Mouse (Mus musculus) lung, postnatal 0 days (tissue): ENCODE results near the gene Gc. TPM values are rescaled to one million over a fixed set of nuclear protein-coding genes. Genes with fewer than 3 reads are reported as not detected.

Experiments
- ATAC-seq: fragments of 200-750 bp; cut with Nextera tagmentation; 2 replicates; pipeline ENCODE4 v1.8.0; 2017; ENCODE audit warnings: moderate library complexity
- DNase-seq: peaks from one replicate; pipeline ENCODE4 v3.0.0-alpha.2; 2016; ENCODE audit warnings: low spot score
- H3K27ac ChIP-seq: fragments of 300-500 bp; sonication (generic); 2 replicates; pipeline ENCODE4 v1.5.1; 2014; ENCODE audit warnings: antibody characterized with exemption, mild to moderate bottlenecking, low read length, mixed read lengths
- H3K27me3 ChIP-seq: fragments of 300-500 bp; sonication (generic); replicated peaks from 2 replicates; pipeline ENCODE4 v1.6.1; 2014; ENCODE audit warnings: low read length, mixed read lengths; ENCODE audit not compliant: insufficient read depth
- H3K36me3 ChIP-seq: fragments of 300-500 bp; sonication (generic); 2 replicates; pipeline ENCODE4 v1.6.1; 2014; ENCODE audit warnings: low read length, mixed read lengths; ENCODE audit not compliant: insufficient read depth
- H3K4me1 ChIP-seq: fragments of 300-500 bp; sonication (generic); 2 replicates; pipeline ENCODE4 v1.6.1; 2014; ENCODE audit warnings: antibody characterized with exemption, low read depth, low read length, mixed read lengths; ENCODE audit not compliant: insufficient read depth
- H3K4me2 ChIP-seq: fragments of 300-500 bp; sonication (generic); replicated peaks from 2 replicates; pipeline ENCODE4 v1.6.1; 2014; ENCODE audit warnings: low read depth, mild to moderate bottlenecking, low read length, moderate library complexity, mixed read lengths
- H3K4me3 ChIP-seq: fragments of 300-500 bp; sonication (generic); 2 replicates; pipeline ENCODE4 v1.5.1; 2014; ENCODE audit warnings: low read depth, low read length
- H3K9ac ChIP-seq: fragments of 300-500 bp; sonication (generic); replicated peaks from 2 replicates; pipeline ENCODE4 v1.6.1; 2014; ENCODE audit warnings: low read depth, mild to moderate bottlenecking
- H3K9me3 ChIP-seq: fragments of 300-500 bp; sonication (generic); 2 replicates; pipeline ENCODE4 v1.6.1; 2016; ENCODE audit warnings: low read length, mixed read lengths
- CTCF ChIP-seq: IDR thresholded peaks from 2 replicates; pipeline ENCODE4 v1.5.1; 2016; ENCODE audit warnings: antibody characterized with exemption, mild to moderate bottlenecking
- EP300 ChIP-seq: IDR thresholded peaks from 2 replicates; pipeline ENCODE4 v1.6.1; 2016; ENCODE audit warnings: antibody characterized with exemption, mild to moderate bottlenecking, control low read depth
- WGBS: fragments of 180-500 bp; shearing (Covaris S2); extraction: QIAGEN DNeasy Blood & Tissue Kit; methylation state at CpG from one replicate; pipeline ENCODE4 v1.1.7; 2014; 5-methylcytosine and 5-hydroxymethylcytosine counted together
- polyA plus RNA-seq: library from polyadenylated mRNA; unstranded; fragments of >200 nt; fragmentation: Nextera tagmentation; extraction: Ambion mirVana; gene quantifications from 2 replicates; pipeline ENCODE4 v1.2.1, GENCODE M21; 2015

Gc gene
- polyA plus RNA-seq, 1 experiment from 2014 or later = 1.5 TPM

DNA sequence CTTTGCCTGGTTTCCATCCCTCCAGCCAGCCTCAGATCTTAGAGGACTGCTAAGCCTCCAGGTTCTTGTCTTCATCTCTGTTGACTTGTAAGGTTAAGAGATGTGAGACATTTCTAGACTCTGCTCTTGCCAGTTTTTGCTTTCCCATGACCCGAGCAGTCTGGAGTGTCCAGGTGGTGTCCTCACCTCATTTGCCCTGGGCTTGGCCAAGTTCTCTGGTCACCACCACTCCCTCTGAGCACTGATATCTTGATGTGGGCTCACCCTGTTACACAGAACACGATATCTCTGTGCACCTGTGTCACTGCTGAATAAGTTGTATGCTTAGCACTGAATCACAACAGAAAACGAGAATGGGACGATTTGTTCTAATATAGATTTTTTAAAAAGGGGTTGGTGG lies 76.4 kb downstream of the Gc start:
- Histone ChIP-seq H3K36me3 (no peaks in the 10 kb centered on the region), H3K4me1 (no peaks in the 10 kb centered on the region), H3K4me3 (no peak overlapping the region), H3K9me3 (no peaks in the 10 kb centered on the region), H3K4me2 (no peak overlapping the region), H3K27ac (no peak overlapping the region), H3K9ac (no peak overlapping the region), H3K27me3 (no peaks in the 10 kb centered on the region)
- peak; percentile 48; the same call in 1 of the 2 replicates for ATAC-seq
- no peak for DNase-seq
- no peak for TF ChIP-seq CTCF
- TF ChIP-seq EP300 = no peak
- WGBS = 58% methylated on average over 4 of the region's 4 CpGs

DNA sequence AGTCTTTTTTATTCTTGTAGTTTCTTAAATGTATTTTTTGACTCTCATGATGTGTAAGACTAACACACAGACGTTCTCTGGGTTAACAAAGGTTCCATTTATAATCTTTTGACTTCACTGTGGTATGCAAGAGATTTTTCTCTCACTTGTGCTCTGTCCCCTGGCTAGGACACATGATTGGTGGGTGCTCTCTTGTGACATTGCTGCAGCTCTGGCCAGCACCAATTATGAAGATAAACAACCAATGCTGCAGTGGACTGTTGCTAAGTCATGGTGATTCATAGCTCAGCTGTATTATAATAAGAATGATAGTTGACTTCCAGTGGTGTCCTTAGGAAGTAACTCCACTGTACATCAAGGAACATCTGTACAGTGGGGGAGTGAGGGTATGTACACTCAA lies 87.6 kb downstream of the Gc start:
- no peaks in the 10 kb centered on the region for H3K36me3 ChIP-seq
- no peak overlapping the region for H3K4me2 ChIP-seq
- H3K4me1 ChIP-seq = no peaks in the 10 kb centered on the region
- H3K27ac ChIP-seq = no peak overlapping the region
- H3K4me3 ChIP-seq = no peak overlapping the region
- no peak overlapping the region for H3K9ac ChIP-seq
- H3K27me3 ChIP-seq = no peaks in the 10 kb centered on the region
- no peak for TF ChIP-seq EP300
- TF ChIP-seq CTCF = no peak
- WGBS = 10% methylated on average over 1 of the region's 1 CpGs
- DNase-seq (no peak), ATAC-seq (no peak)
- H3K9me3 ChIP-seq = no peaks in the 10 kb centered on the region

DNA sequence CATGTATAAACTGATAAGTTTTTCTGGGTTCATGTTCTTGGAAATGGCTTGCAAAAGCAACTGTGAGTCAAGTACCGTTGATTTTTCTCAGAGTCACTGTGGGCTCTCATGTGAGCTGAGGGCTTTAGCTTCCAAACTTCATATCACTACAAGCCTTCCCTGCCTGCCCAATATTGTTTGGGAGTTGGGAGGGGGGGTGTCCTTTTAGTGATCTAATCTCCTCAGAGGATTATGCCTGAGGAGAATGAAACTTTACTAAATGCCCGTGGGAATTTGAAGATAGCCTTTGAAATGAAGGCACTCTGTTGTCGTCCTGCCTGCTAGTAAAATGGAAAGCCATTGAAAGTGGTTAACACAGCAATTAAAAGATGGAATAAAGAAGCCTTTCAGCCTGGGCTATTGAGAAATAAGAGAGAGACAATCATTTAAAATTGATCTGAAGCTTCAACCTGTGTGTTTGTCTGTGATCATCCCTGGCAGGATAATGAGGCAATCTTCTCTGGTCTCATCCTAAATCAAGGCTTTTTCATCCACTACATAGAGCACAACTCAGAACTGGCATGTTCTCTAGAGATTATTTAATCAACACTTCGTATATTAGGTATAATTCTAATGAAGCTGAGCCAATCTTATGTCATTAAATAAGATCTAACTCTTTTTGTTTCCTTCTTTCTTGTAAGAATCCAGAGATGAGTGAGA lies 89.5 kb downstream of the Gc start:
- H3K4me1 ChIP-seq = no peaks in the 10 kb centered on the region
- no peaks in the 10 kb centered on the region for H3K27me3 ChIP-seq
- H3K4me3 ChIP-seq = no peak overlapping the region
- TF ChIP-seq EP300 (no peak), CTCF (no peak)
- H3K9me3 ChIP-seq = no peaks in the 10 kb centered on the region
- DNase-seq (no peak), ATAC-seq (no peak)
- no peak overlapping the region for H3K9ac ChIP-seq
- no peak overlapping the region for H3K27ac ChIP-seq
- 58% methylated on average over 4 of the region's 4 CpGs for WGBS
- H3K36me3 ChIP-seq = no peaks in the 10 kb centered on the region
- no peak overlapping the region for H3K4me2 ChIP-seq

Other genes starting within 250 kb of the Gc start
- gene Npffr2, start 69.5 kb upstream of the Gc start, polyA plus RNA-seq = 0.15 and 0.16 TPM in 2 replicates